Mouse (Mus musculus) forelimb bud, embryonic 11.5 days (tissue): ENCODE data around the gene Cd5.

Source experiments
- DNase-seq: peaks from one replicate; pipeline ENCODE4 v3.0.0-alpha.2; 2012; ENCODE audit warnings: low read depth, low spot score

The Cd5 gene

GRCm38 (mm10) chr19:10702125-10702524 lies 36.7 kb downstream of the Cd5 start:
- no peak for DNase-seq

- no peak for DNase-seq
These were observed 37.6 kb downstream of the Cd5 start for GRCm38 (mm10) chr19:10701013-10701726.

DNA sequence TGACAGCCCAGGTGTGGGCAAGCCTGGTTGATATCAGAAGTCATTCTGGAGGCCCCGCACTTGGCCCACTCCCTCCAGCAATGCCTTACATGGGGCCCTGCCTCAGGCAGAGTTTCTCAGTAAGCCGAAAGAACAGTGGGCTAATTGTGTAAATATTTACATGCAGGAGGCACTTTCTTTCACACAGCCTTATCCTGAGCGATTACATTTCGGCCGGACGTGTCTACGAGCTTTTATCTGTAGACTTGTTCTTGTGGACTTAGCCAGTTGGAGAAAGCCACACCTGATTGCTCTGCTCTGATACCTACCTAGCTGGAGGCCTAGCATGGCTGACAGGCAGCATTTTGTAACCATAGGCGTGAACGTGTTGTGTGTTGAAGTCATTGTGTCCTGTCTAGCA lies 39.0 kb downstream of the Cd5 start:
- DNase-seq = no peak

DNA sequence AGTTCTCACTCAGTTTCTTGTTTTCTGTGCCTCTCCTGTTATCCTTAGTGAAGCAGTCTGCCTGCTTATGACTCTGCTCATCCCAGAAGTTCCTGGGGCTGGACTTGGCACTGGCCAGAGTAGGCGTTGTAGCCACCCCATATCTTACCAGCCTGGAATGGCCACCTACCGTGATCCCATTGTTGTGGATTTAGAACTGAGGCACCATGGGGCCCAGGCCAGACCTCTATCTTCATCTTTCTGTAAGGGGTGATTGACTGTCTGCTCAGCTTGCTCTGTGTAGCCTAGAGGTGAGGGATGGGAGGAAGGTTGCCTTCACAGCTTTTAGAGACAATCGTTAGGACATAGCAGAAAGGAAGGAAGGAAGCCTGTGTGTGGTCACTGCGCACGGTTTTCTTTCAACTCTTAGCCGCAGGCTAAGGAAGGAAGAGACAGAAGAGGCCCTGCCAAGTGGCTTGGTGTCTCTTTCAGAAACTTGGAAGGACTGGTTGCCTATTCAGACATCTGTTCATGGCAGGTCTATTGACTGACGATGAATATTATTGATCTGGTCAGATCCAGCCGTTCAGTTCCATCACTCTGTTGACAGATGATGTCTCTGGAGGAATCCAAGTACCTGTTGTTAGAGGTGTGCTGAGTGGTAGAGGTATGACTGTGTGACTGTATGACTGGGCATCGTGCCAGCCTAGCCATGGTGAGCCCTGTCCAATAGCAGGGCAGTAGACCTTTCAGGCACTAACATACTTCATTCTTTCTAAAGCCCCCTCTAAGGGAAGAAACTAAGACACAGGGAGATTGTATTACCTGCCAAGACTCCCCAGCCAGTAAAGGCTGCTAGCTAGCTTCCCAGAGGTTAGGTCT lies 40.4 kb downstream of the Cd5 start:
- no peak for DNase-seq

- no peak for DNase-seq
These were observed 43.0 kb downstream of the Cd5 start for GRCm38 (mm10) chr19:10695801-10696200.

DNA sequence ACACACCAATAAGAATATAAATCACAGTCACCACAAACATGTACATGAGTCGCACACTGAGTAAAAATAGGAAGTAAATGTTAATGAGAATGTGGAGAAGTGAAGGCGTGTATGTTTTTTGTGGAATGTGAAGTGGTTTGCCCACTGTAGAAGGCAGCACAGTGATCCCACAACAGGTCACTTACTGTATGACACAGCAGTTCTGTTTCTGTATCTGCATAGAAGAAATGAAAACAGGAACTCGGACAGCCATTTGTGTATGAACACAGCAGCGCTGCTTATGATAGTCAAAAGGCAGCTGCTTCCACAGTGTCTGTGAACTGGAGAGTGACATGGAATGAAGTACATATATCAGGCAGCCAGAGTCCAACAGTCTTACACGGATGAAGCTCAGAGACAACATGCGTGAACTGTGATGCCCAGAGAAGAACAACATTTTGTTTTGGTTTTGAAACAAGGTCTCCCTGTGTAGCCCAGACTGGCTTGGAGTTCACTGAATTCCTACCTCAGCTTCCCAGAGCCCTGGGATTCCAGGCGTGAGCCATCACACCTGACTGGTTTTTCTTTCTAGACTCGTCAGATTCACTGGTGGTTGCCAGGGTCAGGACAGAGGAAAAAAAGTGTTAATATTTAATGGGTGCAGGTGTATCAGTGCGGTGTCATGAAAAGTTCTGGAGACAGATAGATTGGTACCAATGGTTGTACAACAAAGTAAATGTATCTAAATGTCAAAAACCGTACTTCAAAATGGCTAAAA lies 44.7 kb downstream of the Cd5 start:
- DNase-seq = no peak

DNA sequence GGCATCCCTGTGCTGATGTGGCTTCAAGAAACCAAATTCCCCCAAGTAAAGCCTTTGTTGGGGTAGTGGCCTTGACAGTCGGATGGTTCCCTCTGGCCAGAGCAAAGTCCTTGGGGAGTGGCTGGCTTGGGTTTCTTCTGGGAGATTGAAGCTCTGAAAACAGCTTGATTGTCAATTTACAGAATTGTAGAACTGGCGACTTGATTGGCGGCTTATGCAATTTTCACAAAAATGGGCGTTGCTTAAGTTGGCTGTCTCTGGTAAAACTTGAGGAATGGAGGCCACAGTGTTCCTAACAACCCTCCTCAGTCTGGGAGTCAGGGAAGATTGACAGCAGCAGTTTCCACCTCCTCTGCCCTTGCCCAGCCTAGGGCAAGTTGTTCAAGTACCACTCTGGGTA lies 46.4 kb downstream of the Cd5 start:
- DNase-seq = no peak

DNA sequence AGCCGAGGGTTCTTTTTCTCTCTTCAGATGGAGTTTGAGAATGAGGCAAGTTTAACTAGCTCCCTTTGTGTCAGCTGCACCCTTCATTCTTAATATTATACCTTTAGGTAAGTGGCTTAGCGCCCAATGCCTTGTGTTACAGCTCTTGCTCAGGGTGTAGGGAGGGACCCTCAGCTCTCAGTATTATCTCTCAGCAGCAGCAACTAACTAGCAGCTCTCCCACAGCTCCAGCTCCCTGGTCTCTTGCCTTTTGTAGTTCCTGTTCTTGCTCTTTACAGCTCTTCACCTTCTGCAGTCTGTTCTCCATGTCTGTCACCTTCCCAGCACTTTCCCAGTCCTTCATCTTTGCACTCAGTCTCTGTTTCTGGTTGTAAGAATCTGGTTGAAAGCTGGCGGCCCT lies 47.1 kb downstream of the Cd5 start:
- DNase-seq = no peak

DNA sequence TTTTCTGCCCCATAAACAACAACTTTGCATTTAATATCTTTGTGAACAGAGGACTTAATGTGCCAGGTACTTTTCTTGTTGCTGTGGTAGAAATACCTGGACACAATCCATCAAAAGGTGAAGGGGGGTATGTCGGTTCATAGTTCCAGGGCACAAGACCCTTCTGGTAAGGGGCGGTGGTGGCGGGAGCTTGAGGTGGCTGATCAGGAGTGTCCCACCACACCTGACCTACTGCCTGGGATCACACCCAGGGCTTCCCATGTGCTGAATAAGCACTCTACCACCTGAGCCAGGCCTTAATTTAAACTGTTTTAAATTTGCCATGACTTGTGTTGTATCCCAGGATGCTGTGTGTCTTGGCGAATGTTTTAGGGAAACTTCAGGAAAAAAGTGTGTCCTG lies 47.7 kb downstream of the Cd5 start:
- no peak for DNase-seq

- DNase-seq = no peak
These were observed 48.5 kb downstream of the Cd5 start for GRCm38 (mm10) chr19:10690336-10690735.

DNA sequence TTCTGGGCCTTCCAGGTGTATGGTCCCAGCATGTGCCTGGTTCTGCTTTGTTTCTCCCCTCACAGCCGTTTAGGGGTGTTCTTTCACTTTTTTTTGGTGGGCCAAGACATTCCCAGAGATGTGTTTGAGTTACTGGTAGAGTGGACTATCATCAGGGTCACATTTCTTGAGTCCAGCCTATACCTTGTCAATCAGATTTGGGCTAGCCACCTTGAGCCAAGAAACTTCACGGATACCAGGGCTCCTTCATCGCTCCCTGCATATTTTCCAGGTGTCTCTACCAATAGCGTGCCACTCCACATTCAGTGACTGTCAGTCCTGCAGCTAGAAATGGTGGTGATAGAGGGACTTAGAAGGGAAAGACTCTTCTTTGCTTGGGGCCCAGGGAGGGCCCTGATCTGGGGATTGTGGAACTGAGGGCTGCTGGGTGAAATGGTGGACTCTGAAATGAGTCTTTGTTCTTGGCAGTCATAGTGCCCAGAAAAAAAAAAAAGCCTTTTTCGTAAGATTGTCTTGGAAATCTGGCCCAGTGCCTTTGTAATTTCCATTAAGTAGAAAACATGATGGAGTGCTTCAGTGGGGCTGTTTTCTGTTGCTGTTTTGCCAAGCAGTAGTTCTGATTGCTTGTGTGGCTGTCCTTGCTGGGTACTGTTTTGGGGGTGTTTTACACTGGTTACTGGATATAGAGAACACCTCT lies 49.2 kb downstream of the Cd5 start:
- peak; percentile 2 for DNase-seq

DNA sequence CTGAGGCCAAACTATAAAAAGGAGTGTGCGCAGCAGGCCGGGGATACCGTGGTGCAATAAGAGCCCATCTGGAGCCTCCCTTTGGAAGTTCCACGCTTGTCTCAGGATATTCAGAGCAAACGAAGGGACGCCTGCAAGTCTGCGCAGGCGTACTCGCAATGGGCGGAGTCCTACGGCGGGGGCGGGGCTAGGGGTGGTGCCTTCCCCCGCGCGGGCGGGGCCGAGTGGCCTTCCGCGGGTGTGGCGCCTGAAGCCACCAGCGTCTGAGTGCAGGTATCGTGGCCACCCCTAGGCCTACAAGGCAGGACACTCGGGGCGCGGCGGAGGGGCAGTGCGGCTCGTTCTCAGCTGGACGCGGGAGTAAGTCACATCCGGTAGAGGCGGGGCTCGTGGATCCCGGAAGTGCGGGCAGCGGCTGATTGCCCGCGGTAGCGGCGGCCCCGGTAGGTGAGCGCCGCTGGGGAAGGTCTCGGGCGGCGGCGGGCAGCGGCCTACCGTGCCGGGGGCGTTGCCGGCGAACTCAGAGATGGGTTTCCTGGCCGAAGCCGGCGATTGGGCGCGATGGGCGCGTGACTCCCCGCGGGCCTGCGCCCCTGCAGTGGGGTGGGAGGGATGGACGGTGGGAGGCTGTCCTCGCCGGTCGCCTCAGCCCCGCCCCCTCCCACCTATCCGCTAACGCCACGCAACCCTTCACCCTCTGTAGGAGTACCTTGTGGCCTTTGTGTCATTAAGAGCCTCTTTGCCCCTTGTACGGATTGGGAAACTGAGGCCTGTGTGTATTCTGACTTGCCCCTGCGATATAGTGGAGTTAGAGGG lies 50.1 kb downstream of the Cd5 start, which contains the start of gene Vps37c:
Vps37c (plus strand) TSS at position 199 of the 816 bp plus-strand sequence.
- peak; percentile 92 for DNase-seq

- DNase-seq = no peak
These were observed 53.1 kb downstream of the Cd5 start for GRCm38 (mm10) chr19:10685727-10686126.

DNA sequence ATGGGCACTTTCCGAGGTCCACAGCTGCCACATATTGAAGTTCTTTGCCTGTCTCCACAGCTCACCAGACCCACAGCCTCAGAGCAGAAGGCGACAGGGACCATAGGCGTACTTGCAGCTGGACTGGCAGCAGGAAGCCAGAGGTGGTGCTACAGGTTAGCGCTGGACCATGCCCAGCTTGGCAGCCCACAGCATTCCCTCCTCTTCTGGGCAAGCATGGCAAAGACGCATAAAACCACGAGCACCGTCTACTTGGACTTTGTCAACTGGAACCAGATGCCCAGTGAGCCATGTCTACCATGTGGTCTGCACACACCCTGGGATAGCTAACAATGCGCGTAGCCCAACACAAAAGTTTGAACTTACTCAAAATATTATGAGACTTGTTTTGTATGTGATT lies 53.7 kb downstream of the Cd5 start:
- no peak for DNase-seq

DNA sequence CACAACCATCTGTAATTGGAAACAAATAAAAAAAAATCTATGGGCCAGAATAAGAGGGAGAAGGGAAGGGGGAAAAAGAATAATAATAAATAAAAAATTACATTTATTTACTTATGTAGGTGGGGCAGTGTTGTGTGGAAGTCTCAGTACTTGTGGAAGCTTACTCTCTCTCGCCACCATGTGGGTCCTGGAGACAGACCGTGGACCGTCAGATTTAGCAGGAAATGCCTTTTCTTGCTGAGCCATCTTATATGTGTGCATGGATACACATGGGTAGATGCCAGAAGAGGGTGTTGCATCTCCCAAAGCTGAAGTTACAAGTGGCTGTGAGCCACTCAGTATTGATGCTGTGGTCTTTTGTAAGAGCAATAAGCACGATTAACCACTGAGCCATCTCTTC lies 57.2 kb downstream of the Cd5 start:
- DNase-seq = no peak

DNA sequence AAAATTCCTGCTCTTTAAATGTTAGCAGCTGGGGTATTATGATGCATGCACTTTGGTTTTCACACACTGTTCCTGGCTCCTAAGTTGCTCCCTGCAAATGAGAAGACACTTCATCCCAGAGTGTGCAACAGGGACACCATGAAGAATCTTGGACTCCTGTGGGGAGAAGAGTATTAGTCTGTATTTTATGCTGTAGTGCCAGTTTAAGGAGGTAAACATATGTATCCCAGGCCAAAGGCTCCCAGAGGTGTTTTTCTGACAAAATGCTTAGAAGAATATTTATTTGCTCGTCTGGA lies 60.1 kb downstream of the Cd5 start:
- no peak for DNase-seq

DNA sequence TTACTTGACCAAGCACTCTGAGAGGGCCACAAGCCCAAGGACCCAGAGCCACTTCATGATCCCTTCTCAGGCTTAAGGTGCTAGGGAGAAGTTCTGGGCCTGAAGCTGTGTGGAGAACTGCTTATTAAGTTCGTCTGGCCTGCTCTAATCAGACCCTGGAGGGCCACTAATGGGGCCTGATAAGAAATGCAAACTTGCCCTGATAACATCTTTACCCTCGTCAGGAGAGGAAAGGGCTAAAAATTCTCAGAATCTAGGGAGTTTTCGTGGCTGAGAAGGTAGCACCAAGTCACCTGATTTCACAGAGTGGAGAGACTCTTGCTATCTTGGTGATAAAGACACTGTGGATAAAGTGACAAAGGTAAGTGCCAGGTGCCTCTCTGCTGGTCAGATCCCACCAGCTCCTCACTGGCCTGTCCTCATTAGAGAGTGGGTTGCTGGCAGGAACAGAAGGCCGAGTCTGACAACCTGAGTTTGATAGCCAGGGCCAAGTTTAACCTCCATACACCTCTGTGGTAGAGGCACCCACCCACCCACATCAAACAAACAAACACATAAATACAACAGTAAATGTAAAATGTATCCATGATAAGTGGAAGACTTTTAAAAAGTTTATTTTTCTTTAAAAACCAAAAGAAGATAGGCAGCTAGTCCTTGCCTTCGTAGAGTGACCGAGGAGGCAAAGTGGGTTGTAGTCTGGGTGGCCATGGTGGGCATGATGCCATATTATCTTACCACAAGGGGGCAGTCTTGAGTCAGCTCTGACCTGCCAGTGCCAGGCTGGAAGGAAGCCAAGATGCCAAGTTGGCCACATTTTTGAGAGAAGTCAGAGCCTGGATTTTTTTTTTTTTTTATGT lies 60.7 kb downstream of the Cd5 start, which contains the start of gene Pga5:
Pga5 (minus strand) TSS at position 157 of the 857 bp plus-strand sequence.
- DNase-seq = peak; percentile 75

DNA sequence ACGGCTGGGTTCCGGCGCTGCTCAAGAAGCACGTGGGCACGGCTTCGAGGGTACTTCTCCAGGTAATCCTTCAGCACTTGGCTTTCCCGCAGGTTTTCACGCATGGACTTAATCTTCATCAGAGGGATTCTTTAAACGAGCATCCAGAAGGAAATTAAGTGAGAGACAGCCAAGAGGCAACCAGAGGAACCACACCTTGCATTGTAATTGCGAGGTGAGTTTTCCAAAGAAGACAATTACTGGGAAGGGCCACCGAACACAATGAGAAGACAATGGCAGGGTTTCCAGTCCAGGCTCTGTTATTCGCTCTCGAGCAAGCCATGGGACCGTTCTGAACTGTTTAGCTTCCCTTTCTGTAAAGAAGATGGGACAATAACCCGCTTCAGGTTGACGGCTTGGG lies 62.1 kb downstream of the Cd5 start:
- DNase-seq = no peak

DNA sequence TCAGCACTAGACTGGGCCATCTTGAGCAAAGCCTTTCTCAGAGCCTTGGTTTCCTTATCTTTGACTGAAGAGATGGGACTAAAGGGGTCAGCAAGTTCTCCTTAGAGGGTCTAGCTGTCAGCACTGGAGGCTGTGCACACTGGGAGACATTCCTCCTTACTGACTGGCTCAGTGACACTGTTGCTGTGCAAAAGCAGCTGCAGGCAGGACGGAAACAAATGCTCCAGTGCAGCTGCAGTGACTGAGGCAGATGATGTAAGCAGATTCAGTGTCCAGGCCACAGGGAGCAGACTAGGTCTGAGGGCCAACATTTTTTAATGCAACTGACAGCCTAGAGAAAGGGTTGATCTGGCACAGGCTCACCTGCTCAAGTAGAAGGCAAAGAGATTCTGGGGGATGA lies 65.5 kb downstream of the Cd5 start:
- DNase-seq = no peak

DNA sequence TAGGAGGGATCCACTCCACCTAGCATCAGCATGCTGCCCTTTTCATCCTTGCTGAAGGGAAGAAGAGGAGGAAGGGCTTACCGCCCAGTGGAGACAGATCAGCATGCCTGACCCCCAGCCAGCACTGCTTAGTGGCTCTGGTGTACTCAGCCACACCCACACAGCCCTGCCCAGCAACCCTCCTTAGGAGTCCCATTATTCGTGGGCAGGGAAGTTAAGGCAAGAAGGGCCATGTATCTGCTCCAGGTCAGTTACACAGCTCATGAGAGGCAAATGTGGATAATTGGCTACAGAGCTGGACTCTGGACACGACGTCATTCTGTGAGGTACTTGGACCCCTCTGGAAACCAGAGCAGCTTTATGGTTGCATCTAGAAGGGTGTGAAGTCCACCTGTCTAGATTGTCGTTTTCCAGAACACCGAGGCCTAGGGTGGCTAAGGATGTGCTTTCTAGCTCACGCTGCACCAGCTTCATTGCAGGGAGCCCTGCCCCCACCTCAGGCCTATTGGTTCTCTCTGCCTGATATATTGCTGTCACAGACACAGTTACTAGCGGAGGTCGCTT lies 66.9 kb downstream of the Cd5 start:
- no peak for DNase-seq
